Mouse (Mus musculus): ENCODE results near the gene Fdxr. TPM values are rescaled to one million over a fixed set of nuclear protein-coding genes. Genes with fewer than 3 reads are reported as not detected.

Fdxr gene
- polyA plus RNA-seq, 1 experiment from 2014 or later, result 11.5 TPM

GRCm38 (mm10) chr11:115247240-115247639 lies 29.6 kb downstream of the Fdxr start:
- Histone ChIP-seq H3K9me3 (ENCODE audit: control insufficient read depth, low read depth, low read length) (no peaks in the 10 kb centered on the region), H3K4me2 (replicated peaks; ENCODE audit: low read depth, low read length) (no peak overlapping the region), H3K4me3 (ENCODE audit: low read depth, low read length) (no peak overlapping the region), H3K27me3 (ENCODE audit: control insufficient read depth, insufficient read depth, low read length) (peaks cover 33% of the 10 kb centered on the region), H3K4me1 (ENCODE audit: control insufficient read depth, insufficient read depth, low read length) (peaks cover 10% of the 10 kb centered on the region), H3K36me3 (ENCODE audit: control insufficient read depth, insufficient read depth, low read length) (no peaks in the 10 kb centered on the region; the same call in 1 of the 2 replicates), H3K27ac (ENCODE audit: low read length) (no peak overlapping the region), H3K9ac (replicated peaks; ENCODE audit: low read depth, low read length) (no peak overlapping the region)
- WGBS, result 7% methylated on average over 3 of the region's 3 CpGs
- ATAC-seq (ENCODE audit: insufficient number of reproducible peaks, insufficient read depth, low FRiP score, low read depth), result no peak

- Histone ChIP-seq H3K27ac (ENCODE audit: low read length) (no peak overlapping the region), H3K4me2 (replicated peaks; ENCODE audit: low read depth, low read length) (no peak overlapping the region), H3K4me3 (ENCODE audit: low read depth, low read length) (no peak overlapping the region), H3K4me1 (ENCODE audit: control insufficient read depth, insufficient read depth, low read length) (peaks cover 10% of the 10 kb centered on the region), H3K9ac (replicated peaks; ENCODE audit: low read depth, low read length) (no peak overlapping the region), H3K36me3 (ENCODE audit: control insufficient read depth, insufficient read depth, low read length) (no peaks in the 10 kb centered on the region; the same call in 1 of the 2 replicates), H3K27me3 (ENCODE audit: control insufficient read depth, insufficient read depth, low read length) (peaks cover 26% of the 10 kb centered on the region), H3K9me3 (ENCODE audit: control insufficient read depth, low read depth, low read length) (no peaks in the 10 kb centered on the region)
- 64% methylated on average over 8 of the region's 8 CpGs for WGBS
- no peak for ATAC-seq (ENCODE audit: insufficient number of reproducible peaks, insufficient read depth, low FRiP score, low read depth)
Observed at GRCm38 (mm10) chr11:115246386-115246785, 30.5 kb downstream of the Fdxr start.

GRCm38 (mm10) chr11:115244840-115245239 lies 32.0 kb downstream of the Fdxr start:
- no peak overlapping the region for H3K4me2 ChIP-seq (replicated peaks; ENCODE audit: low read depth, low read length)
- no peaks in the 10 kb centered on the region for H3K9me3 ChIP-seq (ENCODE audit: control insufficient read depth, low read depth, low read length)
- 78% methylated on average over 8 of the region's 8 CpGs for WGBS
- no peak overlapping the region for H3K9ac ChIP-seq (replicated peaks; ENCODE audit: low read depth, low read length)
- peaks cover 19% of the 10 kb centered on the region for H3K27me3 ChIP-seq (ENCODE audit: control insufficient read depth, insufficient read depth, low read length)
- H3K4me3 ChIP-seq (ENCODE audit: low read depth, low read length), result no peak overlapping the region
- H3K4me1 ChIP-seq (ENCODE audit: control insufficient read depth, insufficient read depth, low read length), result peaks cover 2% of the 10 kb centered on the region
- H3K36me3 ChIP-seq (ENCODE audit: control insufficient read depth, insufficient read depth, low read length), result no peaks in the 10 kb centered on the region; the same call in 1 of the 2 replicates
- no peak overlapping the region for H3K27ac ChIP-seq (ENCODE audit: low read length)
- no peak for ATAC-seq (ENCODE audit: insufficient number of reproducible peaks, insufficient read depth, low FRiP score, low read depth)

- H3K4me3 ChIP-seq (ENCODE audit: low read depth, low read length), result no peak overlapping the region
- peaks cover 9% of the 10 kb centered on the region for H3K27me3 ChIP-seq (ENCODE audit: control insufficient read depth, insufficient read depth, low read length)
- H3K9ac ChIP-seq (replicated peaks; ENCODE audit: low read depth, low read length), result no peak overlapping the region
- H3K4me2 ChIP-seq (replicated peaks; ENCODE audit: low read depth, low read length), result no peak overlapping the region
- 86% methylated on average over 12 of the region's 12 CpGs for WGBS
- H3K27ac ChIP-seq (ENCODE audit: low read length), result no peak overlapping the region
- H3K9me3 ChIP-seq (ENCODE audit: control insufficient read depth, low read depth, low read length), result no peaks in the 10 kb centered on the region
- H3K36me3 ChIP-seq (ENCODE audit: control insufficient read depth, insufficient read depth, low read length), result no peaks in the 10 kb centered on the region; the same call in 1 of the 2 replicates
- H3K4me1 ChIP-seq (ENCODE audit: control insufficient read depth, insufficient read depth, low read length), result no peaks in the 10 kb centered on the region
- ATAC-seq (ENCODE audit: insufficient number of reproducible peaks, insufficient read depth, low FRiP score, low read depth), result no peak
Observed at GRCm38 (mm10) chr11:115243783-115244182, 33.1 kb downstream of the Fdxr start.

GRCm38 (mm10) chr11:115242746-115243145 lies 34.1 kb downstream of the Fdxr start:
- Histone ChIP-seq H3K4me2 (replicated peaks; ENCODE audit: low read depth, low read length) (no peak overlapping the region), H3K27me3 (ENCODE audit: control insufficient read depth, insufficient read depth, low read length) (peaks cover 4% of the 10 kb centered on the region; the same call in 1 of the 2 replicates), H3K4me1 (ENCODE audit: control insufficient read depth, insufficient read depth, low read length) (no peaks in the 10 kb centered on the region), H3K9ac (replicated peaks; ENCODE audit: low read depth, low read length) (no peak overlapping the region), H3K9me3 (ENCODE audit: control insufficient read depth, low read depth, low read length) (no peaks in the 10 kb centered on the region), H3K36me3 (ENCODE audit: control insufficient read depth, insufficient read depth, low read length) (no peaks in the 10 kb centered on the region; the same call in 1 of the 2 replicates), H3K27ac (ENCODE audit: low read length) (no peak overlapping the region), H3K4me3 (ENCODE audit: low read depth, low read length) (no peak overlapping the region)
- 62% methylated on average over 3 of the region's 3 CpGs for WGBS
- no peak for ATAC-seq (ENCODE audit: insufficient number of reproducible peaks, insufficient read depth, low FRiP score, low read depth)

GRCm38 (mm10) chr11:115241402-115241801 lies 35.4 kb downstream of the Fdxr start:
- no peak overlapping the region for H3K4me2 ChIP-seq (replicated peaks; ENCODE audit: low read depth, low read length)
- no peaks in the 10 kb centered on the region for H3K9me3 ChIP-seq (ENCODE audit: control insufficient read depth, low read depth, low read length)
- WGBS, result 80% methylated on average over 11 of the region's 11 CpGs
- ATAC-seq (ENCODE audit: insufficient number of reproducible peaks, insufficient read depth, low FRiP score, low read depth), result no peak
- H3K27ac ChIP-seq (ENCODE audit: low read length), result no peak overlapping the region
- no peaks in the 10 kb centered on the region; the same call in 1 of the 2 replicates for H3K36me3 ChIP-seq (ENCODE audit: control insufficient read depth, insufficient read depth, low read length)
- H3K4me3 ChIP-seq (ENCODE audit: low read depth, low read length), result no peak overlapping the region
- H3K9ac ChIP-seq (replicated peaks; ENCODE audit: low read depth, low read length), result no peak overlapping the region
- peaks cover under 1% of the 10 kb centered on the region; the same call in 1 of the 2 replicates for H3K27me3 ChIP-seq (ENCODE audit: control insufficient read depth, insufficient read depth, low read length)
- H3K4me1 ChIP-seq (ENCODE audit: control insufficient read depth, insufficient read depth, low read length), result peaks cover 3% of the 10 kb centered on the region; the same call in 1 of the 2 replicates

- H3K27me3 ChIP-seq (ENCODE audit: control insufficient read depth, insufficient read depth, low read length), result no peaks in the 10 kb centered on the region
- H3K4me2 ChIP-seq (replicated peaks; ENCODE audit: low read depth, low read length), result no peak overlapping the region
- H3K4me3 ChIP-seq (ENCODE audit: low read depth, low read length), result no peak overlapping the region
- H3K9me3 ChIP-seq (ENCODE audit: control insufficient read depth, low read depth, low read length), result no peaks in the 10 kb centered on the region
- H3K9ac ChIP-seq (replicated peaks; ENCODE audit: low read depth, low read length), result no peak overlapping the region
- no peaks in the 10 kb centered on the region for H3K36me3 ChIP-seq (ENCODE audit: control insufficient read depth, insufficient read depth, low read length)
- 8% methylated on average over 5 of the region's 5 CpGs for WGBS
- H3K27ac ChIP-seq (ENCODE audit: low read length), result no peak overlapping the region
- no peak for ATAC-seq (ENCODE audit: insufficient number of reproducible peaks, insufficient read depth, low FRiP score, low read depth)
- peaks cover 18% of the 10 kb centered on the region for H3K4me1 ChIP-seq (ENCODE audit: control insufficient read depth, insufficient read depth, low read length)
Observed at GRCm38 (mm10) chr11:115236570-115236969, 40.3 kb downstream of the Fdxr start.

GRCm38 (mm10) chr11:115234320-115235044 lies 42.4 kb downstream of the Fdxr start:
- no peak for ATAC-seq (ENCODE audit: insufficient number of reproducible peaks, insufficient read depth, low FRiP score, low read depth)
- 76% methylated on average over 15 of the region's 15 CpGs for WGBS

More at GRCm38 (mm10) chr11:115234320-115235044, 42.4 kb downstream of the Fdxr start:
- no peak overlapping the region for H3K9ac ChIP-seq (replicated peaks; ENCODE audit: low read depth, low read length)
- no peak overlapping the region for H3K4me2 ChIP-seq (replicated peaks; ENCODE audit: low read depth, low read length)
- H3K36me3 ChIP-seq (ENCODE audit: control insufficient read depth, insufficient read depth, low read length), result no peaks in the 10 kb centered on the region
- H3K27ac ChIP-seq (ENCODE audit: low read length), result no peak overlapping the region
- H3K9me3 ChIP-seq (ENCODE audit: control insufficient read depth, low read depth, low read length), result no peaks in the 10 kb centered on the region
- H3K27me3 ChIP-seq (ENCODE audit: control insufficient read depth, insufficient read depth, low read length), result no peaks in the 10 kb centered on the region
- no peak overlapping the region for H3K4me3 ChIP-seq (ENCODE audit: low read depth, low read length)
- H3K4me1 ChIP-seq (ENCODE audit: control insufficient read depth, insufficient read depth, low read length), result peaks cover 23% of the 10 kb centered on the region
